Mouse (Mus musculus): ENCODE measurements around the gene Inca1. TPM values are rescaled to one million over a fixed set of nuclear protein-coding genes. Genes with fewer than 3 reads are reported as not detected.

Gene Inca1
- total and polyA plus RNA-seq, 3 experiments, result 1.7 to 3.8 (median 3.4) TPM

- Histone ChIP-seq H3K4me2 (ENCODE audit: insufficient read depth, low read depth, poor library complexity, severe bottlenecking) (peak within 1 kb of the TSS; percentile 95), H3K36me3 (replicated peaks in 1 of 2; ENCODE audit: control insufficient read depth in 1 of 2, insufficient read depth in 1 of 2, low read length in 1 of 2) (peaks cover 39 to 74% of the 10 kb centered on the region in 2 experiments), H3K79me2 (replicated peaks; ENCODE audit: control insufficient read depth, extremely low read depth, insufficient read depth, poor library complexity, severe bottlenecking) (peaks cover 52% of the 10 kb centered on the region), H3K4me3 (replicated peaks in 1 of 3; ENCODE audit: low read depth in 2 of 3, low read length in 2 of 3, poor library complexity in 1 of 3) (peak within 1 kb of the TSS; percentile 66 to 99 (median 80)), H3K9me3 (replicated peaks; ENCODE audit: low read length) (no peaks in the 10 kb centered on the region), H3K9ac (ENCODE audit: insufficient read depth, low read depth) (peak within 1 kb of the TSS; percentile 94), H3K27ac (ENCODE audit: insufficient read depth, low read depth) (peak within 1 kb of the TSS; percentile 74), H3K4me1 (ENCODE audit: control insufficient read depth in 1 of 2, insufficient read depth in 2 of 2) (peaks cover 25 to 51% of the 10 kb centered on the region in 2 experiments), H3K27me3 (replicated peaks) (no peaks in the 10 kb centered on the region)
- DNase-seq (ENCODE audit: extremely low read depth), result peak; percentile 100
- dilution Hi-C loops (cut with MboI; ENCODE audit: extremely low pct_ligation_motif_present, extremely low pct_unique_long_range_greater_than_20kb, low sequenced_read_pairs) (no loop called here), in situ Hi-C loops (cut with MboI; ENCODE audit: low pct_ligation_motif_present, low pct_unique_long_range_greater_than_20kb, low sequenced_read_pairs) (no loop called here)
- TF ChIP-seq MYC (IDR thresholded peaks at IDR 0.05; ENCODE audit: low read depth, low read length) (peak; percentile 57; the same call in 1 of the 2 replicates), RCOR1 (conservative IDR thresholded peaks at IDR 0.05; ENCODE audit: low read depth, low read length) (no peak), TCF12 (IDR thresholded peaks at IDR 0.05; ENCODE audit: low read depth, low read length) (peak; percentile 89), CTCF (conservative IDR thresholded peaks at IDR 0.05 in 1 of 2, IDR thresholded peaks at IDR 0.05 in 1 of 2; ENCODE audit: low read depth in 2 of 2, low read length in 2 of 2) (peak in 1 of 2 experiments; percentile 19; a peak in 1 of 4 replicates), ZKSCAN1 (IDR thresholded peaks at IDR 0.05; ENCODE audit: borderline replicate concordance, low read depth, low read length) (no peak), ETS1 (conservative IDR thresholded peaks at IDR 0.05; ENCODE audit: low read depth, low read length) (peak; percentile 76), KAT2A (IDR thresholded peaks at IDR 0.05; ENCODE audit: insufficient replicate concordance, low read length) (0 out of 2 replicates have a peak, but pooled peaks have one; percentile 53), MAX (IDR thresholded peaks at IDR 0.05; ENCODE audit: low read length) (peak; percentile 78; the same call in 1 of the 2 replicates), MEF2A (IDR thresholded peaks at IDR 0.05; ENCODE audit: borderline replicate concordance, low read depth, low read length) (peak; percentile 62), RAD21 (IDR thresholded peaks at IDR 0.05; ENCODE audit: low read depth, low read length) (no peak), PAX5 (IDR thresholded peaks at IDR 0.05; ENCODE audit: low read length) (no peak), ZNF384 (IDR thresholded peaks at IDR 0.05; ENCODE audit: low read depth, low read length) (peak; percentile 99), CHD2 (IDR thresholded peaks at IDR 0.05; ENCODE audit: low read length) (peak; percentile 100), NRF1 (IDR thresholded peaks at IDR 0.05; ENCODE audit: low read depth, low read length) (peak; percentile 85), HCFC1 (IDR thresholded peaks at IDR 0.05; ENCODE audit: low read depth, low read length) (peak; percentile 73), JUN (IDR thresholded peaks at IDR 0.05; ENCODE audit: insufficient read depth, low read depth, low read length) (no peak), EP300 (IDR thresholded peaks at IDR 0.05; ENCODE audit: low read length) (0 out of 2 replicates have a peak, but pooled peaks have one; percentile 48), MXI1 (IDR thresholded peaks at IDR 0.05; ENCODE audit: low read depth, low read length) (peak; percentile 92), SMC3 (IDR thresholded peaks at IDR 0.05; ENCODE audit: low read depth, low read length) (peak; percentile 28), MAZ (IDR thresholded peaks at IDR 0.05; ENCODE audit: low read depth, low read length) (peak; percentile 89), GABPA (IDR thresholded peaks at IDR 0.05; ENCODE audit: insufficient replicate concordance, low read depth, low read length) (no peak), POLR2AphosphoS2 (IDR thresholded peaks at IDR 0.05; ENCODE audit: low read depth, low read length) (0 out of 2 replicates have a peak, but pooled peaks have one; percentile 16), JUND (conservative IDR thresholded peaks at IDR 0.05; ENCODE audit: low read depth, low read length) (no peak), IRF4 (IDR thresholded peaks at IDR 0.05; ENCODE audit: low read depth, low read length) (peak; percentile 52), NELFE (IDR thresholded peaks at IDR 0.05; ENCODE audit: low read depth, low read length) (peak; percentile 95), ELF1 (IDR thresholded peaks at IDR 0.05; ENCODE audit: low read depth, low read length) (peak; percentile 87), TBP (conservative IDR thresholded peaks at IDR 0.05; ENCODE audit: low read depth, low read length) (peak; percentile 86; the same call in 1 of the 2 replicates), MAFK (IDR thresholded peaks at IDR 0.05; ENCODE audit: insufficient replicate concordance, low read length) (no peak), USF1 (IDR thresholded peaks at IDR 0.05; ENCODE audit: low read depth, low read length) (no peak), SIN3A (IDR thresholded peaks at IDR 0.05; ENCODE audit: low read length) (peak; percentile 93), POLR2A (IDR thresholded peaks at IDR 0.05; ENCODE audit: low read depth, low read length) (peak; percentile 83), E2F4 (IDR thresholded peaks at IDR 0.05; ENCODE audit: insufficient replicate concordance, low read depth, low read length) (peak; percentile 93; the same call in 1 of the 2 replicates), USF2 (conservative IDR thresholded peaks at IDR 0.05; ENCODE audit: low read depth, low read length) (no peak), ZMIZ1 (IDR thresholded peaks at IDR 0.05; ENCODE audit: low read depth, low read length) (peak; percentile 88), BHLHE40 (IDR thresholded peaks at IDR 0.05; ENCODE audit: low read depth, low read length) (peak; percentile 96), UBTF (IDR thresholded peaks at IDR 0.05; ENCODE audit: low read depth, low read length) (no peak; the same call in 1 of the 2 replicates), CHD1 (IDR thresholded peaks at IDR 0.05; ENCODE audit: low read depth, low read length) (peak; percentile 8; the same call in 1 of the 2 replicates)
Observed at GRCm38 (mm10) chr11:70646691-70647650, 53.0 kb downstream of the Inca1 start, which contains the start of the genes Rnf167 and Slc25a11. TSS of gene Rnf167 (plus strand) at chr11:70647235. TSS of gene Slc25a11 (minus strand) at chr11:70647479.
